10 mouse cellular contexts compared by ENCODE assay signal in the genomic region with DNA sequence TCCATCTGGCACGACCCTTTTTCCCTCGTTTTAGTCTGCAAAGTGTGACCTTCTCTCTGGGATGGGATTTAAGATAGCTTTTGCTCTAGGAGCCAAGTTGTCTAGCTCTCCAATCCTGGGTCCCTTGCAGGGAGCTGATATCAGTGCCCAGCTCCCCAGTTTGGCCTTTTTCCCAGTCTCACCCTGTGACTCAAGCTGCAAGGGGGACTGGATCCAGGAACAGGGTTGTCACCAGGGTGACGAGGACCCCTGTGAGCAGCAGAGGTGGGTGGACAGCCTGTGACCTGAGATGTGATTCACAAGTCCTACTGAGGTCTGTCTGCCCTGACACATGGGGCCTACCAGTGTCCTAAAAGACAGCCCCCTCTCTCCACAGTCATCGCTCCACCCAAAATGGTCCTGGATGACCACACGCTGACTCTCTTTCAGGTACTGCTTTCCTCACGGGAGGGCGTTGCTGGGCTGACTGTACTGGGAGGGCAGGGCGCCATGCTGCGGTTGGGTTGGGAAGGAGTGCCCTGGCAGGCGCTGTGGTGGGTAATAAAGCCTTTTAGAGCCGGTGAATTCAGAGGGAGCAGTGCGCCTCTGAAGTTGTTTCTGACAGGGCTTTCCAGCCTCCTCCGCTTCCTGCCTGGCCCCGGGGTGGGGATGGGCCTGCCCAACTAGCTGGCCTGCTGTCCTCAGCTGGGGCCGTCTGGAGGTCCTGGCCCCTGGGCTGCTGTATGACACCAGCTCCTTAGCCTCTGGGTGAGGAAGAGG. TPM values are rescaled to one million over a fixed set of nuclear protein-coding genes. Genes with fewer than 3 reads are reported as not detected.
DNase-seq lines count a peak whose midpoint lies in the region; ATAC-seq and TF ChIP-seq lines count a peak whose summit lies in the region.
"Had no signal": no experiment of that assay in that cellular context is flagged by ENCODE, and none has a peak within 500 bp of the region (broad histone marks: within the 10 kb centered on the region; RNA-seq: fewer than 3 reads in every experiment).

No protein-coding gene starts in this region.

- no peak overlapping the region for H3K4me2 ChIP-seq in hindbrain, embryonic 12.5 days (replicated peaks)
- H3K4me2 ChIP-seq in neural tube, embryonic 12.5 days (replicated peaks), result no peak overlapping the region; the same call in 1 of the 2 replicates
- H3K4me2 ChIP-seq: liver, embryonic 15.5 days had no signal

- H3K4me3 ChIP-seq in layer of hippocampus, adult 2 months, result no peak overlapping the region
- no peak overlapping the region for H3K4me3 ChIP-seq in hindbrain, embryonic 12.5 days
- H3K4me3 ChIP-seq in neural tube, embryonic 12.5 days, result no peak overlapping the region
- H3K4me3 ChIP-seq: liver, embryonic 15.5 days had no signal

- DNase-seq in adrenal gland, adult (ENCODE audit: inconsistent age in 2 of 2, low spot score in 1 of 2), result peak; percentile 78
- no peak for DNase-seq in adrenal gland, postnatal 4 days (ENCODE audit: low spot score in 2 of 2)
- no peak for DNase-seq in layer of hippocampus, adult 2 months (ENCODE audit: low spot score in 2 of 2)
- DNase-seq in layer of hippocampus, adult 8-10 months (ENCODE audit: low spot score in 2 of 2), result no peak
- DNase-seq in spleen, postnatal 4 days (ENCODE audit: low spot score in 2 of 2), result no peak
- DNase-seq in frontal cortex, postnatal 25 days (ENCODE audit: low spot score in 2 of 2), result no peak
- DNase-seq: gastrocnemius, postnatal 10 days had no signal

- H3K27me3 ChIP-seq in hindbrain, embryonic 12.5 days, result no peaks in the 10 kb centered on the region
- no peaks in the 10 kb centered on the region for H3K27me3 ChIP-seq in neural tube, embryonic 12.5 days (replicated peaks)
- H3K27me3 ChIP-seq: liver, embryonic 15.5 days had no signal

- no peaks in the 10 kb centered on the region for H3K9me3 ChIP-seq in hindbrain, embryonic 12.5 days (replicated peaks)
- no peaks in the 10 kb centered on the region for H3K9me3 ChIP-seq in neural tube, embryonic 12.5 days
- H3K9me3 ChIP-seq: liver, embryonic 15.5 days had no signal

- H3K9ac ChIP-seq in hindbrain, embryonic 12.5 days, result peak overlapping the region; percentile 46
- H3K9ac ChIP-seq in neural tube, embryonic 12.5 days, result 0 out of 2 replicates have a peak overlapping the region, but pooled peaks have one; percentile 13
- H3K9ac ChIP-seq: liver, embryonic 15.5 days had no signal

- TF ChIP-seq CTCF in layer of hippocampus, adult 2 months (conservative IDR thresholded peaks at IDR 0.05), result peak; percentile 39

- H3K36me3 ChIP-seq in hindbrain, embryonic 12.5 days, result peaks cover 29% of the 10 kb centered on the region
- H3K36me3 ChIP-seq in neural tube, embryonic 12.5 days, result peaks cover 43% of the 10 kb centered on the region

- H3K27ac ChIP-seq in layer of hippocampus, adult 2 months, result peak overlapping the region; percentile 1; the same call in 1 of the 2 replicates
- peak overlapping the region; percentile 61 for H3K27ac ChIP-seq in hindbrain, embryonic 12.5 days
- H3K27ac ChIP-seq in neural tube, embryonic 12.5 days, result no peak overlapping the region
- H3K27ac ChIP-seq: liver, embryonic 15.5 days had no signal

- 38% methylated on average over 15 of the region's 15 CpGs for WGBS in hindbrain, embryonic 12.5 days
- WGBS in neural tube, embryonic 12.5 days, result 22% methylated on average over 15 of the region's 15 CpGs

- ATAC-seq in hindbrain, embryonic 12.5 days (ENCODE audit: low FRiP score), result no peak
- no peak for ATAC-seq in neural tube, embryonic 12.5 days (ENCODE audit: low FRiP score, low read depth)

- H3K4me1 ChIP-seq in hindbrain, embryonic 12.5 days, result peaks cover 47% of the 10 kb centered on the region
- peaks cover 34% of the 10 kb centered on the region for H3K4me1 ChIP-seq in neural tube, embryonic 12.5 days
- H3K4me1 ChIP-seq: liver, embryonic 15.5 days had no signal

RNA-seq across cellular contexts. Expression of a gene that starts 9.7 kb away (rescaled TPM):
- total RNA-seq in adrenal gland, postnatal 4 days (2021), result 10 to 100 TPM; 49.5 to 52.5 TPM
- 10 to 100 TPM; 13.1 to 16.9 TPM for total RNA-seq in layer of hippocampus, adult 2 months (2021)
- 10 to 100 TPM; 12.9 to 22.1 (median 17.2) TPM for total RNA-seq in layer of hippocampus, adult 8-10 months (2022)
- 106 and 113 TPM in 2 replicates for polyA plus RNA-seq in hindbrain, embryonic 12.5 days (2016; fragmentation: Nextera tagmentation; extraction: Ambion mirVana)
- 108 and 114 TPM in 2 replicates for polyA plus RNA-seq in neural tube, embryonic 12.5 days (2016; fragmentation: Nextera tagmentation; extraction: Ambion mirVana)

RNA-seq across cellular contexts. Expression of a gene that starts 9.8 kb away (rescaled TPM):
- 10 to 100 TPM; 44.2 to 44.8 TPM for total RNA-seq in adrenal gland, postnatal 4 days (2021)
- total RNA-seq in layer of hippocampus, adult 2 months (2021), result 10 to 100 TPM; 60.0 to 70.4 TPM
- total RNA-seq in layer of hippocampus, adult 8-10 months (2022), result 10 to 100 TPM; 51.1 to 67.4 (median 65.7) TPM
- 75.3 and 78.8 TPM in 2 replicates for polyA plus RNA-seq in hindbrain, embryonic 12.5 days (2016; fragmentation: Nextera tagmentation; extraction: Ambion mirVana)
- 70.9 and 72.6 TPM in 2 replicates for polyA plus RNA-seq in neural tube, embryonic 12.5 days (2016; fragmentation: Nextera tagmentation; extraction: Ambion mirVana)

RNA-seq across cellular contexts. Expression of a gene that starts 17.4 kb away (rescaled TPM):
- total RNA-seq in adrenal gland, postnatal 4 days (2021), result 10 to 100 TPM; 12.7 to 17.4 TPM
- 10 to 100 TPM; 36.4 to 38.2 TPM for total RNA-seq in layer of hippocampus, adult 2 months (2021)
- total RNA-seq in layer of hippocampus, adult 8-10 months (2022), result 10 to 100 TPM; 33.5 to 43.1 (median 37.5) TPM
- polyA plus RNA-seq in hindbrain, embryonic 12.5 days (2016; fragmentation: Nextera tagmentation; extraction: Ambion mirVana), result 98.4 and 99.9 TPM in 2 replicates
- polyA plus RNA-seq in neural tube, embryonic 12.5 days (2016; fragmentation: Nextera tagmentation; extraction: Ambion mirVana), result 118 and 119 TPM in 2 replicates

RNA-seq across cellular contexts. Expression of a gene that starts 23.2 kb away (rescaled TPM):
- total RNA-seq in adrenal gland, postnatal 4 days (2021), result 10 to 100 TPM; 40.9 to 43.3 TPM
- 10 to 100 TPM in 1 of 2 experiments, 1 to 10 TPM in 1; 9.9 to 11.3 TPM for total RNA-seq in layer of hippocampus, adult 2 months (2021)
- total RNA-seq in layer of hippocampus, adult 8-10 months (2022), result 10 to 100 TPM in 3 of 4 experiments, 1 to 10 TPM in 1; 8.7 to 21.6 (median 14.5) TPM
- 11.6 and 12.2 TPM in 2 replicates for polyA plus RNA-seq in hindbrain, embryonic 12.5 days (2016; fragmentation: Nextera tagmentation; extraction: Ambion mirVana)
- 12.3 and 16.7 TPM in 2 replicates for polyA plus RNA-seq in neural tube, embryonic 12.5 days (2016; fragmentation: Nextera tagmentation; extraction: Ambion mirVana)

RNA-seq across cellular contexts. Expression of a gene that starts 28.0 kb away (rescaled TPM):
- total RNA-seq in adrenal gland, postnatal 4 days (2021), result 1 to 10 TPM; 7.4 to 7.8 TPM
- 1 to 10 TPM; 1.3 to 4.9 TPM for total RNA-seq in layer of hippocampus, adult 2 months (2021)
- 1 to 10 TPM; 1.6 to 3.7 (median 2.5) TPM for total RNA-seq in layer of hippocampus, adult 8-10 months (2022)
- polyA plus RNA-seq in hindbrain, embryonic 12.5 days (2016; fragmentation: Nextera tagmentation; extraction: Ambion mirVana), result 1.6 and 2.6 TPM in 2 replicates
- polyA plus RNA-seq in neural tube, embryonic 12.5 days (2016; fragmentation: Nextera tagmentation; extraction: Ambion mirVana), result 0.95 and 1.6 TPM in 2 replicates

Comparison
In these comparisons a context has a peak if more than half of its experiments do, and no peak if none do; other contexts are left out.
1. DNase-seq: peak in adrenal gland, adult (2 of 2); none in adrenal gland, postnatal 4 days (0 of 2), layer of hippocampus, adult 2 months (0 of 2), layer of hippocampus, adult 8-10 months (0 of 2), spleen, postnatal 4 days (0 of 2) and frontal cortex, postnatal 25 days (0 of 2).